8 mouse cellular contexts compared by ENCODE assay signal in the genomic region with DNA sequence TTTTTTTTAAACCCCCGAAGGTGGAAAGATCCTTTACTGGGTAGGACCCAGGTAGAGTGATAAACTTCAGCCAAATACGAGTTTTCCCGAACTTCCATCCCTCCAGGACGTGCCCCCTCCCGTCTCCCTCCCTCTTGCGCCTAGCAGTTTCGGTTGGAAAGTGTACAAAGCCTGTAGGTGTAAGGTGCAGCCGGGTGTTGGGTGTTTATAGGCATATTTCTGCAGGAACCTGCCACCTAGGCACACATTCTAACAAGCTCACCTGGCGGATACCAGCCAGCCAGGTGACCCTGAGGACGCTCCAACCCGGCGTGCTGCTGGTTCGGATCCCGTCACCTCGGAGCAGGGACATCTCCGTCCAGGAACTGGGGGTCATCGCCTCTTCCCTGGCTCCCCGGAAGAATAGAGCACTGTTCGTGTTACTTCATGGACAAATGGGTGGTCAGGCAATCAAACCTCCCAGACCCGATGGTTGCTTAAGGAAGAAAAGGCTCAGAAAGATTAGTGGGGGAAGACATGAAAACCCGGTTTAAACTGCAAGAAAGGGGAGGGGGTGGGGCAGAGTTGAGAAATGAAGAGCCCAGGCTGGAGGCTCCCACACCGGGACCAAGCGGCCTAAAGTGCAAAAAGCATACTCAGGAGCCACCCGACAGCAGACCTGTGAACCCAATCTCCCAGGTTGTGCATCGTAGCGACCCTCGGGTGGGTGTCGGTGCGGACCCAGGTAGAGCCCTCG. TPM values are rescaled to one million over a fixed set of nuclear protein-coding genes. Genes with fewer than 3 reads are reported as not detected.
DNase-seq lines count a peak whose midpoint lies in the region; ATAC-seq and TF ChIP-seq lines count a peak whose summit lies in the region.

No protein-coding gene starts in this region.

- DNase-seq in embryo, embryonic 10 days (ENCODE audit: low spot score): peak; percentile 33
- DNase-seq in embryo, embryonic 9.5 days (ENCODE audit: extremely low spot score): no peak
- peak; percentile 52 for DNase-seq in limb, embryonic 10.5 days (ENCODE audit: low spot score)
- DNase-seq in neural tube, embryonic 11.5 days (ENCODE audit: low spot score): peak; percentile 47
- DNase-seq in frontal cortex, postnatal 25 days (ENCODE audit: low spot score in 2 of 2): no peak
- no peak for DNase-seq in cerebellum, postnatal 36 days

- H3K36me3 ChIP-seq in ES-Bruce4 (ENCODE audit: control insufficient read depth, insufficient read depth, low read length, poor library complexity, severe bottlenecking): no peaks in the 10 kb centered on the region
- no peaks in the 10 kb centered on the region for H3K36me3 ChIP-seq in forebrain, embryonic 16.5 days (ENCODE audit: control insufficient read depth, insufficient read depth)
- no peaks in the 10 kb centered on the region for H3K36me3 ChIP-seq in limb, embryonic 10.5 days
- H3K36me3 ChIP-seq in neural tube, embryonic 11.5 days (ENCODE audit: control insufficient read depth, insufficient read depth, low read length): no peaks in the 10 kb centered on the region

- ATAC-seq in forebrain, embryonic 16.5 days: no peak
- ATAC-seq in neural tube, embryonic 11.5 days (ENCODE audit: insufficient read depth, low FRiP score, low TSS enrichment): no peak

- no peak overlapping the region for H3K9ac ChIP-seq in ES-Bruce4 (ENCODE audit: low read depth, poor library complexity, severe bottlenecking)
- peak overlapping the region; percentile 42 for H3K9ac ChIP-seq in forebrain, embryonic 16.5 days (replicated peaks; ENCODE audit: low read depth, low read length)
- no peak overlapping the region; the same call in 1 of the 2 replicates for H3K9ac ChIP-seq in neural tube, embryonic 11.5 days (ENCODE audit: low read length)

- no peak for TF ChIP-seq EP300 in ES-Bruce4 (IDR thresholded peaks at IDR 0.05; ENCODE audit: insufficient read depth, low read depth, low read length)

- WGBS in forebrain, embryonic 16.5 days: 1% methylated on average over 30 of the region's 30 CpGs
- under 1% methylated on average over 30 of the region's 30 CpGs for WGBS in limb, embryonic 10.5 days
- 1% methylated on average over 30 of the region's 30 CpGs for WGBS in neural tube, embryonic 11.5 days

- no peaks in the 10 kb centered on the region for H3K9me3 ChIP-seq in ES-Bruce4 (replicated peaks; ENCODE audit: control insufficient read depth, insufficient read depth, low read length, poor library complexity, severe bottlenecking)
- H3K9me3 ChIP-seq in forebrain, embryonic 16.5 days (ENCODE audit: control insufficient read depth, low read length): no peaks in the 10 kb centered on the region
- no peaks in the 10 kb centered on the region for H3K9me3 ChIP-seq in limb, embryonic 10.5 days (replicated peaks)
- no peaks in the 10 kb centered on the region for H3K9me3 ChIP-seq in neural tube, embryonic 11.5 days (ENCODE audit: control insufficient read depth, low read length)

- no peak for TF ChIP-seq CTCF in ES-Bruce4 (IDR thresholded peaks at IDR 0.05; ENCODE audit: low read depth, low read length)

- H3K4me2 ChIP-seq in forebrain, embryonic 16.5 days (ENCODE audit: low read length): peak overlapping the region; percentile 85
- peak overlapping the region; percentile 94 for H3K4me2 ChIP-seq in neural tube, embryonic 11.5 days (ENCODE audit: low read depth)

- no peak for TF ChIP-seq POLR2A in ES-Bruce4 (IDR thresholded peaks at IDR 0.05; ENCODE audit: insufficient read depth, low read length)

- H3K4me3 ChIP-seq in ES-Bruce4 (ENCODE audit: low read depth, low read length): peak overlapping the region; percentile 46
- H3K4me3 ChIP-seq in forebrain, embryonic 16.5 days (replicated peaks; ENCODE audit: low read length): peak overlapping the region; percentile 53
- H3K4me3 ChIP-seq in limb, embryonic 10.5 days: peak overlapping the region; percentile 75
- peak overlapping the region; percentile 68 for H3K4me3 ChIP-seq in neural tube, embryonic 11.5 days (ENCODE audit: low read depth, low read length)

- H3K27ac ChIP-seq in ES-Bruce4 (ENCODE audit: insufficient read depth, low read length): no peak overlapping the region
- H3K27ac ChIP-seq in forebrain, embryonic 16.5 days (ENCODE audit: low read length): no peak overlapping the region
- H3K27ac ChIP-seq in limb, embryonic 10.5 days: peak overlapping the region; percentile 97
- no peak overlapping the region for H3K27ac ChIP-seq in neural tube, embryonic 11.5 days (ENCODE audit: low read depth, low read length)

- H3K27me3 ChIP-seq in ES-Bruce4 (ENCODE audit: control insufficient read depth, insufficient read depth, low read length, poor library complexity, severe bottlenecking): peaks cover 48% of the 10 kb centered on the region
- H3K27me3 ChIP-seq in forebrain, embryonic 16.5 days (replicated peaks; ENCODE audit: control insufficient read depth, insufficient read depth, low read length): peaks cover 33% of the 10 kb centered on the region
- no peaks in the 10 kb centered on the region for H3K27me3 ChIP-seq in limb, embryonic 10.5 days (ENCODE audit: low read depth, poor library complexity, severe bottlenecking)
- peaks cover 24% of the 10 kb centered on the region for H3K27me3 ChIP-seq in neural tube, embryonic 11.5 days (ENCODE audit: control insufficient read depth, insufficient read depth, low read length)

- no peaks in the 10 kb centered on the region for H3K4me1 ChIP-seq in ES-Bruce4 (ENCODE audit: control insufficient read depth, insufficient read depth, low read length)
- peaks cover 54% of the 10 kb centered on the region for H3K4me1 ChIP-seq in forebrain, embryonic 16.5 days (replicated peaks; ENCODE audit: control insufficient read depth, insufficient read depth, low read length)
- peaks cover 45% of the 10 kb centered on the region for H3K4me1 ChIP-seq in limb, embryonic 10.5 days
- H3K4me1 ChIP-seq in neural tube, embryonic 11.5 days (ENCODE audit: control insufficient read depth, insufficient read depth, low read length): peaks cover 35% of the 10 kb centered on the region

RNA-seq across cellular contexts. Expression of a gene that starts 2.1 kb away (rescaled TPM):
- polyA plus RNA-seq in ES-Bruce4 (2011; ENCODE audit: insufficient read depth, insufficient read length, low read depth, missing spikeins): 12.4 and 18.2 TPM in 2 replicates
- polyA plus RNA-seq in forebrain, embryonic 16.5 days (2015; fragmentation: Nextera tagmentation; extraction: Ambion mirVana): 1,169 and 1,368 TPM in 2 replicates
- polyA plus RNA-seq in limb, embryonic 10.5 days (2016; fragmentation: Nextera tagmentation; extraction: Ambion mirVana): 609 and 799 TPM in 2 replicates
- 934 and 952 TPM in 2 replicates for polyA plus RNA-seq in neural tube, embryonic 11.5 days (2014; fragmentation: Nextera tagmentation; extraction: Ambion mirVana)

RNA-seq across cellular contexts. Expression of a gene that starts 44.8 kb away (rescaled TPM):
- polyA plus RNA-seq in ES-Bruce4 (2011; ENCODE audit: insufficient read depth, insufficient read length, low read depth, missing spikeins): 32.4 and 37.6 TPM in 2 replicates
- polyA plus RNA-seq in forebrain, embryonic 16.5 days (2015; fragmentation: Nextera tagmentation; extraction: Ambion mirVana): 8.2 and 9.2 TPM in 2 replicates
- 4.7 and 5.1 TPM in 2 replicates for polyA plus RNA-seq in limb, embryonic 10.5 days (2016; fragmentation: Nextera tagmentation; extraction: Ambion mirVana)
- 7.3 and 7.8 TPM in 2 replicates for polyA plus RNA-seq in neural tube, embryonic 11.5 days (2014; fragmentation: Nextera tagmentation; extraction: Ambion mirVana)

Comparison
In these comparisons a context has a peak if more than half of its experiments do, and no peak if none do; other contexts are left out.
1. DNase-seq: peak in embryo, embryonic 10 days (single experiment), limb, embryonic 10.5 days (single experiment) and neural tube, embryonic 11.5 days (single experiment); none in embryo, embryonic 9.5 days (single experiment), frontal cortex, postnatal 25 days (0 of 2) and cerebellum, postnatal 36 days (0 of 2).
2. RNA of a gene that starts 2.1 kb away (polyA plus RNA-seq): 1,169 to 1,368 TPM in forebrain, embryonic 16.5 days, 934 to 952 TPM in neural tube, embryonic 11.5 days and 609 to 799 TPM in limb, embryonic 10.5 days; 12.4 to 18.2 TPM in ES-Bruce4; every median in the first group is over 10 times any median in the second.
3. Peak in every context shown above with its lines, with median percentiles within 50 percentile points of each other: H3K4me3 ChIP-seq.